Mouse (Mus musculus) CD4-positive helper T cell, adult 2 months (primary cell): ENCODE data around the gene Olfr1102.

Experiments
- DNase-seq: peaks from one replicate; pipeline ENCODE4 v3.0.0-alpha.2; 2012; ENCODE audit warnings: low read depth, missing footprints, low spot score

The Olfr1102 gene

DNA sequence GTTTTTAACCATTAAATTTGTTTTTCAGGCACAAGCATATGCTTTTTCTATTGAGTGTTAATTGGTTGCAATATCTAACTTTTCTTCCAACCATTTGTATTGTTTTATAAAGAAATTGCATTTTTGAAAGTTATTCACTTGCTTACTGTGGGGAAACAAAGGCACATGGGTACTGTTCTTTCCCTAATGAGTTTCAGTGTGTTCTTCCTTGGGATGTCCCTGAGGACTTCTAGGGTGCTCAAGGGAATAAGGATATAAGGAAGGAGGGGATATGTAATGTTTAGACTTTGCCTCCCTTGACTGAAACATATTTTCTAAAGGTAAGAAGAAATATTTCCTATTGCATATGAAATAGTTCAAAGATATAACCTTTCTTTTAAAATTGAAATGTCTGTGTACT lies at the start of gene Olfr1102:
Gene Olfr1102 (plus strand): TSS at position 301 of the 400 bp plus-strand sequence.
- no peak for DNase-seq

- DNase-seq: no peak
These were observed 37.6 kb upstream of the Olfr1102 start, which contains the start of gene Olfr1099 for GRCm38 (mm10) chr2:86960593-86960992. Gene Olfr1099 (minus strand): TSS chr2:86960693.

DNA sequence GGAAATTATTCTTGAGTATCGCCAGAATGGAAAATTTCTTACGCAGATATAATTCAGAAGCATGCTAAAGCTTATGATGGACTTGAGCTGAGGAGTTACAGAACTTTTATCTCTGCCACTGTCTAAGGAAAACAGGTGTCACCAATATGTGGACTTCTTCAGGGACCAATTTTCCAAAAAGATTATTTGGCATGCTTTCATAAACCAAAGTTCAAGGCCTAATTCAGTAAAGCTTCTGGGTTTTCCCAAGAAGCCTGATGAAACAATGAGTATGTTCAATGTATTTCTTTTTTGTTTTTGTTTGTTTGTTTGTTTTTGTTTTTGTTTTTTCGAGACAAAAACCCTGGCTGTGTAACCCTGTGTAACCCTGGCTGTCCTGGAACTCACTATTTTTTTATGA lies 18.3 kb upstream of the Olfr1102 start, which contains the start of gene Olfr1100:
Gene Olfr1100 (minus strand): TSS at position 101 of the 400 bp plus-strand sequence.
- no peak for DNase-seq

GRCm38 (mm10) chr2:86991121-86991520 lies 7.1 kb upstream of the Olfr1102 start, which contains the start of gene Olfr1101:
Gene Olfr1101 (minus strand): TSS chr2:86991221.
- DNase-seq: no peak

GRCm38 (mm10) chr2:87026980-87027379 lies 28.8 kb downstream of the Olfr1102 start, which contains the start of gene Olfr1104:
Gene Olfr1104 (minus strand): TSS chr2:87027080.
- DNase-seq: no peak

GRCm38 (mm10) chr2:87036431-87036830 lies 38.2 kb downstream of the Olfr1102 start, which contains the start of gene Olfr1105:
Gene Olfr1105 (minus strand): TSS chr2:87036531.
- DNase-seq: no peak

DNA sequence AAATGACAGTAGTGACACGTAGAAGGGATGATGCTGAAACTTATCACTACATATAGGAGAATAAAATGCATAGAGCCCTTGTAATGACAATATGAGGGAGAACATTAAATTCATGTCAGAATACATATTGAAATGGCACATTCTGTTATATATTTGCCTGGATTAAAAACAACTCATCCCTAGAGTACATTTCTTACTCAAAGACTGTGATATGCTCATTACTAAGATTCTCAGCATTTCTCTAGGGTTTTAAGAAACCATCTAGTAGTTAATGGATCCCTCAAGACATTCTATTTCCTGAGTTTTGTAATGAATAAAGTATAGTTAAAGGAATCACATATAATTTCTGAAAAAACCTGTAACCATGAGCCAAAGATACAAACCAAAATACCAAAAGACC lies 54.0 kb downstream of the Olfr1102 start, which contains the start of gene Olfr1106:
Gene Olfr1106 (minus strand): TSS at position 101 of the 400 bp plus-strand sequence.
- DNase-seq: no peak
